Mouse (Mus musculus): Measurements from ENCODE around the gene Zdhhc1. TPM values are rescaled to one million over a fixed set of nuclear protein-coding genes. Genes with fewer than 3 reads are reported as not detected.

Zdhhc1 gene
- total and polyA plus RNA-seq, 3 experiments: 4.9 to 11.5 TPM; not detected in 1

DNA sequence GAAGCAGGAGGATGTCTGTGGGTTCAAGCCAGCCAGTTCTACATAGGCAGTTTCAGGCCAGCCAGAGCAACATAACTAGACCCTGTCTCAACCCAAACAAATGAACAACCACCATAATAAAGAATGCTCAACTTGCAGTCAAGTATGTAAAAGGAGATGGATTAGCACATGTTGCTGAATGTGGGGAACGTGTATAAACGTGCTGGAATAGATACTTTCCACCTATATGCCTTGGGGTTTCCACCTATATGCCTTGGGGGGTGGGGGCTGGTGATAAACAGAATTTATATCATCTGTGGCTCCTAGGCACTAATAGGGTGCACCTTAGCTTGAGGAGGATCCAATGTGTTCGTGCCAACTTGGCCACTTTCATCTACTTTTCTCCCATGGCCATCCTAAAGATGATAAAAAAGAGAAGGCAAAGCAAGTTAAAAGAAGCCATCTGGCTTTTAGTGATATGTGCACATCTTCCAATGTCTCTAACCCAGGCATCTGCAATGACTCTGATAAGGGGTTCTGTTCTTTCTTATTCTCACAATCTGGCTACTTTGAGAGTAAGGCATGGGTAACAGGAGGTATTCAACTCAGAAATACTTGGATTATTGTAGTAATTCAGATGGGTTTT lies 45.4 kb upstream of the Zdhhc1 start:
- peaks cover 2 to 55% of the 10 kb centered on the region in 2 experiments for H3K36me3 ChIP-seq (ENCODE audit: control insufficient read depth in 1 of 2, insufficient read depth in 2 of 2, low read length in 2 of 2)
- H3K9me3 ChIP-seq (replicated peaks; ENCODE audit: insufficient read depth, low read length): no peaks in the 10 kb centered on the region
- no peaks in the 10 kb centered on the region for H3K27me3 ChIP-seq (ENCODE audit: control insufficient read depth in 1 of 2, insufficient read depth in 2 of 2, low read length in 2 of 2)
- peak overlapping the region; percentile 95 for H3K27ac ChIP-seq (ENCODE audit: control insufficient read depth, low read depth, low read length)
- DNase-seq (ENCODE audit: low read depth, low spot score): peak; percentile 87
- H3K4me3 ChIP-seq (ENCODE audit: control insufficient read depth in 1 of 2, insufficient read depth in 1 of 2, low read depth in 2 of 2, low read length in 2 of 2): no peak overlapping the region; a peak in 1 of 4 replicates
- peaks cover 2% of the 10 kb centered on the region; the same call in 1 of the 2 replicates for H3K79me2 ChIP-seq (ENCODE audit: control insufficient read depth, insufficient read depth, low read length, poor library complexity)
- peaks cover 32 to 50% of the 10 kb centered on the region in 2 experiments for H3K4me1 ChIP-seq (ENCODE audit: control insufficient read depth in 1 of 2, insufficient read depth in 2 of 2, low read length in 2 of 2)
- H3K9ac ChIP-seq (ENCODE audit: control insufficient read depth, low read depth, low read length, poor library complexity, severe bottlenecking): no peak overlapping the region
- TF ChIP-seq MAFK (IDR thresholded peaks at IDR 0.05; ENCODE audit: borderline replicate concordance, low read depth, low read length) (peak; percentile 55; the same call in 1 of the 2 replicates), TCF12 (IDR thresholded peaks at IDR 0.05; ENCODE audit: low read depth, low read length) (peak; percentile 99), CHD1 (IDR thresholded peaks at IDR 0.05; ENCODE audit: low read depth, low read length) (no peak), USF2 (IDR thresholded peaks at IDR 0.05; ENCODE audit: borderline replicate concordance in 1 of 2, insufficient read depth in 1 of 2, low read depth in 1 of 2, low read length in 2 of 2) (no peak), RAD21 (IDR thresholded peaks at IDR 0.05; ENCODE audit: low read depth, low read length) (no peak), POLR2A (IDR thresholded peaks at IDR 0.05; ENCODE audit: control insufficient read depth in 1 of 2, insufficient read depth in 1 of 2, low read depth in 1 of 2, low read length in 2 of 2, poor library complexity in 1 of 2) (no peak), E2F4 (IDR thresholded peaks at IDR 0.05; ENCODE audit: borderline replicate concordance, low read depth, low read length) (no peak), MAZ (IDR thresholded peaks at IDR 0.05; ENCODE audit: low read depth, low read length) (peak; percentile 55; the same call in 1 of the 2 replicates), CHD2 (IDR thresholded peaks at IDR 0.05; ENCODE audit: low read length) (no peak), TAL1 (IDR thresholded peaks at IDR 0.05; ENCODE audit: low read length) (peak; percentile 98), ETS1 (IDR thresholded peaks at IDR 0.05; ENCODE audit: low read depth, low read length) (peak; percentile 89), MXI1 (IDR thresholded peaks at IDR 0.05; ENCODE audit: low read depth, low read length) (no peak), JUND (IDR thresholded peaks at IDR 0.05; ENCODE audit: low read depth, low read length) (no peak), EP300 (IDR thresholded peaks at IDR 0.05; ENCODE audit: low read depth in 1 of 2, low read length in 2 of 2) (peak; percentile 98), MYC (IDR thresholded peaks at IDR 0.05; ENCODE audit: low read depth, low read length) (peak; percentile 74; the same call in 1 of the 2 replicates), CTCF (IDR thresholded peaks at IDR 0.05 in 2 of 3, conservative IDR thresholded peaks at IDR 0.05 in 1 of 3; ENCODE audit: control insufficient read depth in 1 of 3, insufficient read depth in 1 of 3, low read depth in 2 of 3, low read length in 3 of 3, poor library complexity in 1 of 3, severe bottlenecking in 1 of 3) (no peak), RCOR1 (IDR thresholded peaks at IDR 0.05; ENCODE audit: low read depth, low read length) (peak; percentile 93), ELF1 (IDR thresholded peaks at IDR 0.05; ENCODE audit: low read depth, low read length) (no peak), NRF1 (IDR thresholded peaks at IDR 0.05; ENCODE audit: insufficient read depth, low read depth, low read length, poor library complexity, severe bottlenecking) (no peak), GATA1 (IDR thresholded peaks at IDR 0.05; ENCODE audit: low read depth, low read length) (peak; percentile 98), USF1 (IDR thresholded peaks at IDR 0.05; ENCODE audit: low read depth, low read length) (no peak), HCFC1 (IDR thresholded peaks at IDR 0.05; ENCODE audit: low read depth, low read length) (no peak; the same call in 1 of the 2 replicates), POLR2AphosphoS2 (IDR thresholded peaks at IDR 0.05; ENCODE audit: low read length) (no peak), MYB (IDR thresholded peaks at IDR 0.05; ENCODE audit: low read depth, low read length) (no peak; the same call in 1 of the 2 replicates), SIN3A (IDR thresholded peaks at IDR 0.05; ENCODE audit: low read length) (peak; percentile 64), ZNF384 (IDR thresholded peaks at IDR 0.05; ENCODE audit: low read depth, low read length) (peak; percentile 64; the same call in 1 of the 2 replicates), BHLHE40 (IDR thresholded peaks at IDR 0.05; ENCODE audit: borderline replicate concordance, low read depth, low read length) (peak; percentile 64), MEF2A (IDR thresholded peaks at IDR 0.05; ENCODE audit: extremely low read depth, insufficient replicate concordance, low read depth, low read length, poor library complexity, severe bottlenecking) (no peak), ZC3H11A (IDR thresholded peaks at IDR 0.05; ENCODE audit: low read depth, low read length) (no peak), MAX (IDR thresholded peaks at IDR 0.05; ENCODE audit: low read length) (peak; percentile 68), UBTF (IDR thresholded peaks at IDR 0.05; ENCODE audit: borderline replicate concordance, insufficient read depth, low read depth, low read length) (no peak), TBP (IDR thresholded peaks at IDR 0.05; ENCODE audit: low read depth, low read length) (no peak), POLR2AphosphoS5 (IDR thresholded peaks at IDR 0.05; ENCODE audit: borderline replicate concordance, low read depth, low read length) (no peak), ZMIZ1 (IDR thresholded peaks at IDR 0.05; ENCODE audit: low read depth, low read length) (peak; percentile 51; the same call in 1 of the 2 replicates), KAT2A (conservative IDR thresholded peaks at IDR 0.05; ENCODE audit: low read depth, low read length) (no peak), GABPA (IDR thresholded peaks at IDR 0.05; ENCODE audit: low read depth, low read length) (no peak)

Measured in MEL (cell line).